Mouse (Mus musculus): Measurements from ENCODE around the gene Rplp1. TPM values are rescaled to one million over a fixed set of nuclear protein-coding genes. Genes with fewer than 3 reads are reported as not detected.

The Rplp1 gene
- polyA plus RNA-seq (2012; rRNA removed), result 4,887 and 5,516 TPM in 2 replicates

DNA sequence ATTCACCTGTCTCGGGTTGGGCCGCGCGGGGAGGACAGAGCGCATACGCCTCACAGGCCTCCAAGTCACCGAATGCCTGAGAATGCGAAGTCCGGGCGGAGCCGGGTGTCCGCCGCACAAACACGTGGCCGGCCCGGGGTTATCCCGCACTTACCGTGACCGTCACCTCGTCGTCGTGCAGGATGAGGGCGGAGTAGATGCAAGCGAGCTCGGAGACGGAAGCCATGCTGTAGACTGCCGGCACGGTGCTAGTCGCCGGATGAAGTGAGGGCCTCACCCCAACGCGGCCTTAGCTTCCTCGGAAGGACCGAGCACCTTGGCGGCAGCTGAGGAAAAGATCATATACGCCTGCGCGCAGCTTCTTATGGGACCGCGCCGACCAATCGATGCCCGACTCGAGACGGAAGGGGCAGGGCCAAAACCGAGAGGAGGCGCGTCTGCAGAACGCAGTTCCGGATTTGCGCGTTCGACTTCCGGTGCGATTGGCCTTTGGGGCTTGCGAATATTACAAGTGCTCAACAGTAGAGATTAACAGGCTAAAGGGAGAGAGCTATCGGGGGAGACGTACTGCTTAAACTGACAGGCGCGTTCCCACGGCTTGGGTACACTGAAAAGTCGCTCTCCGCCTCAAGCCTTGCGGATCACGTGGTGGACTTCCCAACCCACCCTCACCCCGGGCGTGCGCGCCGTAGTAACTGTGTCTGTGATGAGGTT lies at the start of gene Rplp1:
TSS of gene Rplp1 (minus strand) at position 340 of the 714 bp plus-strand sequence.

DNA sequence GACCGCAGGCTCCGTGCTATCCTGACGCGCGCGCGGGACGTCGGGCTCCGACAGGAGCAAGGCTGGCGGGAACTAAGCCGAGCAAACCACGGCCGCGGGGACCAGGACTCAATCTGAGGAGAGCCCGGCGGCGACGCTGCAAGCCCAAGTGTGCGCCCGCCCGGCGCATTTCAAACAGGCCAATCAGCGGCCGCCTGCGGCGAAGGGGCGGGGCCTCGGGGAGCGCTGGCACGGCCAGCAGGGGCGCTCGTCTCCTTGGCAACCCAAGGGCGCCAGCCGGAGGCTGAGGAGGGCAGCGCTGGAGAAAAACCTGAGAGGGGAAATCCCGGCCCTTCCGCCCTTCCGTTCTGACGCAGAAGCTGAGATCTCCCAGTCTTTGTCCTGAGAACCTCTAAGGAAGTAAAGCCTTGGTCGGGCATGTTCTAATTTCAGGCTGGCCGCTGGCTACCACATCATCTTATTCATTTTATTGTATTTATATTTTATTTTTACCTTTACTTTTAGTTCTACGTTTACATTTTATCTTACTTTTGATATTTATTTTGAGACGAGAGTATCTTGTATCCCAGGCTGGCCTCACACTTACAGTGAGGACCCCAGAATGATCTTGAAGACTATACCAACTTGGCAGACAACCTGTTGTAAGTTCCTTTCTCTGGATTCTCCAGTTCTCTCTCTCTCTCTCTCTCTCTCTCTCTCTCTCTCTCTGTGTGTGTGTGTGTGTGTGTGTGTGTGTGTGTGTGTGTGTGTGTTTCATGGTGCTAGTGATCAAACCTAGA lies 32.5 kb upstream of the Rplp1 start, which contains the start of gene Kif23:
TSS of gene Kif23 (minus strand) at position 152 of the 779 bp plus-strand sequence.

Other genes starting within 250 kb of the Rplp1 start
- 17.8 and 18.8 TPM in 2 replicates for gene Kif23, start 32.2 kb upstream of the Rplp1 start, polyA plus RNA-seq (2012; rRNA removed)
- 0.12 and 0.14 TPM in 2 replicates for gene Paqr5, start 112.3 kb upstream of the Rplp1 start, polyA plus RNA-seq (2012; rRNA removed)
- gene Glce, start 208.1 kb upstream of the Rplp1 start, polyA plus RNA-seq (2012; rRNA removed), result 3.2 TPM in 2 replicates

Data from liver, embryonic 18 days (tissue).